Mouse (Mus musculus) frontal cortex, postnatal 25 days (tissue): ENCODE data around the gene Slc29a2.

ENCODE experiments used
- DNase-seq, 2 experiments: peaks; one replicate each; pipeline ENCODE4 v3.0.0; 2022; ENCODE audit warnings: low spot score in 2 of 2

Slc29a2 gene

DNA sequence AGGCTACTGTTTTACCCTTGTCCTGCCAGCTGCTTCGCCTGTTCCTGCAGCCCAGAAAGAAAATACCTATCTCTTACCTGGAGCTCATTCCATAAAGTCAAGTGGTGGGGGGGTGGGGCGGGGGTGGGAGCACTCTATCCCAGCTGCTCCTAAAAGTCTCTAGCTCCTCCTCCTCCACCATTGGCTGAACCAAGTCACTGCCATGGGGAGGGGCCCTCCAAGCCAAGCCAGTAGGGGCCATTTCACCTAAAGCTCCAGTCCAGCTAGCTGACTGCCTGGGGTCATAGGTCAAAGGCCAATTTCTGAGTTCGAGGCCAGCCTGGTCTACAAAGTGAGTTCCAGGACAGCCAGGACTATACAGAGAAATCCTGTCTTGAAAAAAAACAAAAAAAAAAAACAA, 9.0 kb downstream of the Slc29a2 start:
- no peak for DNase-seq

DNA sequence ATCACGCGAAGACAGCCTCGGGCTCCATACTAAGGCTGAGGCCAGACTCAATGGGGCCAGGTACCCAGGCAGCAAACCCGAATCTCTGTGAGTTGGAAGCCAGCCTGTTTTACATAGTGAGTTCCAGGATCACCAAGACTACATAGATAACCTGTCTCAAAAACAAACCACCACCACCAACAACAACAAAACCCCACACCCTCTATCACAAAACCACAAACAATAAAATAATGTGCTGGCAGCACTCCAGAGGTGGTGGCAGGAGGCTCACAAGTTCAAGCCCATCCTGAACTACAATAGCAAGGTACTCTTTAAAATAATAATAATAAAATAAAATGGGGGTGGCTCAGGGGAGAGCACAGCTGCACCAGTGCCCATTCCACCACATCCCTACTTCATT, 12.9 kb downstream of the Slc29a2 start:
- DNase-seq, result no peak

DNA sequence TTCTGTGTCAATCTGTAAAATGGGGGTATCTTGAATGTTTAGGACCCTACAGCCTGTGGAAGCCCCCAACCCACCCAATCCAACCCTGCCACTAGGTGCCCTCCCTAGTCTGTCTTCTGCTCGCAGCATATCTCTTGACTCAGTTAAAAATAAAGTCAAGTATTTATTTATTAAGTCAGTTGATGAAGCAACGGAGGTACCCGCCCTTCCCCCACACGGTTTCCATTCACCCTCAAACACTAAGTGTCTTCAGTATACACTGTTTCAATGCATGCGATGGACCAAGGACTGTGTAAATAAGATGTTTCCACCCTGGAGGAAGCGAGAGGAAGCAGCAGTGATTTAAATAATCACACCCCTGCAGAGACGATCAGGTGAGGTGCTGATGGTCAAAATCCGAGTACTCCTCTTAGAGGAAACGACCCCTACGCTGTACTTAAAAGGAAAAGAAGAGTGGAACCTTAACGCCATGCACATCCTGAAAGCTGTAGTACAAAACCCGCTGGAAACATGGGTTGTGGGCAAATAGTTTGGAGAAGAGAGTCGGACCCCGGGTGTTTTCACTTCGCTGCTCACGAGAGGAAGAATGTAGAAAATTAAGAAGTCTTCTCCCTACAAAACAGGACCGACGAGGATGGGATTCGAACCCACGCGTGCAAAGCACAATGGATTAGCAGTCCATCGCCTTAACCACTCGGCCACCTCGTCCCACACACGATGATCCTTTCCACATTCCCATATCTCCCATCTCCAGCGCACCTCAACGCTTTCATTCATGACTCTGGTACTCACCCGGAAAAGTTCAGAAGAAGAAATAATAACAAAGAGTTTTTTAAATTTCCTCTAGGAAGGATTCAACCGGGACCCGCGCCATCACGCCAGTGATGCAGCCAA, 14.3 kb downstream of the Slc29a2 start:
- DNase-seq, result peak; percentile 81 to 88

DNA sequence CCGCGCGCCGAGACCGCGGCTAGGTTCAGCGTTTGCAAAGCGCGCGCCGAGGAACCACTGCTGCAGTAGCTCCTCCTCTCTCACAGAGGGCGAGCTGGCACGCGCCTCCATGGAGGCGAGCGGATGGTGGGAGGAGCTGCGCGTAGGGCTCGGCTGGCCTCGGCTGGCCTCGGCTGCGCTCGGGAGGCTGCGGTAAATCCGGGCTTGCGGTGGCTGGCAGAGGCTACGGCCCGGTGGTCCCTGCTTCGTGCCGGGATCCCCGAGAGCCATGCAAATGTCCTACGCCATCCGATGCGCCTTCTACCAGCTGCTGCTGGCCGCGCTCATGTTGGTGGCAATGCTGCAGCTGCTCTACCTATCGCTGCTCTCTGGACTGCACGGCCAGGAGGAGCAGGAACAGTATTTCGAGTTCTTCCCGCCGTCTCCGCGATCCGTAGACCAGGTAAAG, 15.1 kb downstream of the Slc29a2 start, which contains the start of the genes B4gat1 and AC124502.3:
B4gat1 (plus strand) TSS at position 118 of the 448 bp plus-strand sequence.
AC124502.3 (plus strand) TSS at position 183 of the 448 bp plus-strand sequence.
- peak in 1 of 2 experiments; percentile 81 for DNase-seq

DNA sequence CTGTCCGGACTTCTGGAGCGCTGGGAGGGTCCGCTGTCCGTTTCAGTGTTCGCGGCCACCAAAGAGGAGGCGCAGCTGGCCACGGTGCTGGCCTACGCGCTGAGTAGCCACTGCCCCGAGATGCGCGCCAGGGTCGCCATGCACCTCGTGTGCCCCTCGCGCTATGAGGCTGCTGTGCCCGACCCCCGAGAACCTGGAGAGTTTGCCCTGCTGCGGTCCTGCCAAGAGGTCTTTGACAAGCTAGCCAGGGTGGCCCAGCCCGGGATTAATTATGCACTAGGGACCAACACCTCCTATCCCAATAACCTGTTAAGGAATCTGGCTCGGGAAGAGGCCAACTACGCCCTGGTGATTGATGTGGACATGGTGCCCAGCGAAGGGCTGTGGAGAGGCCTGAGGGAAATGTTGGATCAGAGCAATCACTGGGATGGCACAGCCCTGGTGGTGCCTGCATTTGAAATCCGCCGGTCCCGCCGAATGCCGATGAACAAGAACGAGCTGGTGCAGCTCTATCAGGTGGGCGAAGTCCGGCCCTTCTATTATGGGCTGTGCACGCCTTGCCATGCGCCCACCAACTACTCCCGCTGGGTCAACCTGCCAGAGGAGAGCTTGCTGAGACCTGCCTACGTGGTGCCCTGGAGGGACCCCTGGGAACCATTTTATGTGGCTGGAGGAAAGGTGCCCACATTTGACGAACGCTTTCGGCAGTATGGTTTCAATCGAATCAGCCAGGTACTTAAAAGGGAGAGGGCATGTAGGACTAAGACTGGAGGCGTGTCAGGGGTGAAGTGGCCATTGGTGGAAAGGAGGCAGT, 15.8 kb downstream of the Slc29a2 start:
- DNase-seq, result no peak

DNA sequence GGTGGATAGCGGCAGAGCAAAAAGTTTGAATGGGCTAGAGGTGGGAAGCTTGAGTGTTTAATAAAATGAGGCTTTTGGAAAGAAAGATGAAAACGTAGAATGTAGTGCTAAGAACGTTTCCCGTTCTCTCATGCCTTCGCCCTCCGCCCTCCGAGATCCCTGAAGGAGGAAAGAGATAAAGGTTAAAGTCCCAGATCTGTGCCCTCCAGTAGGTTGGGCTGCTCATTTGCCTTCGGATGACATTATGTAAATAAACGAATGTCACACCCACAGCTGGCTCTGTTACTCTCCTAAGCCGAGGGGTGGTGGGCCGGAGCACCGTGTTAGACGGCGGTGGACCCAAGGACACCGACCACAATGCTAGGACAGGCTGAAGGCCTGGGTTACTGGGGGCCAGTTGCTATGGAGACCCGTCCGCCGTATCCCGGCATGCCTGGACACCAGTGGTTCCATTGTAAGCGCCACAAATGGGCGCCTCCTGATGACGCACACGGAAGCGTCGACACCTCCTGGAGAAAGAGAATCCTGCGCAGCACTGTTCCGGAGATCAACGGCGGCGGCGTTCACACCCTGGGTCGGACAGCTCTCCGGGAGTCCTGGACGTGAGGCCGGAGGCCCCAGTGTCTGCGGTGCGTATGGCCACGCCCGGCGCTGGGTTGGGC, 17.3 kb downstream of the Slc29a2 start, which contains the start of gene Brms1:
Brms1 (plus strand) TSS at position 493 of the 662 bp plus-strand sequence.
- DNase-seq, result peak; percentile 84 to 90

DNA sequence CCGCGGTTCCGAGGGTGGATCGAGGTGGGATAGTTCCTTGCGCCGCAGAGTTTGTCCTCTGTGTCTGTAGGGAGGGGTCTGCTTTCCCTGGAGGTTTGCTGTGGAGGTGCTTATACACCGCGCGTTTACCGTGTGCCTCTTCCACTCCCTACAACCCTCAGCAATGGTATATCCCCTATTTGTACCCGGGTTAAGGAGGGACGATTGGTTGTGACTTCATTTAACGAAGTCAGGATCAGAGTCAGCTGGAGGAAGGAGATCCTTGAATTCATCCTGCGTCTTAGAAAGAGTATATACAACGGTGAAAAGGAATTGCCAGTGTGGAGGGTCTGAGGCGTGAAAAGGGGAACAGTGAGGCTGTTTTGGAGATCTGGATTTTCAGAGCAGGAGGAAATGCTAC, 17.9 kb downstream of the Slc29a2 start:
- no peak for DNase-seq

DNA sequence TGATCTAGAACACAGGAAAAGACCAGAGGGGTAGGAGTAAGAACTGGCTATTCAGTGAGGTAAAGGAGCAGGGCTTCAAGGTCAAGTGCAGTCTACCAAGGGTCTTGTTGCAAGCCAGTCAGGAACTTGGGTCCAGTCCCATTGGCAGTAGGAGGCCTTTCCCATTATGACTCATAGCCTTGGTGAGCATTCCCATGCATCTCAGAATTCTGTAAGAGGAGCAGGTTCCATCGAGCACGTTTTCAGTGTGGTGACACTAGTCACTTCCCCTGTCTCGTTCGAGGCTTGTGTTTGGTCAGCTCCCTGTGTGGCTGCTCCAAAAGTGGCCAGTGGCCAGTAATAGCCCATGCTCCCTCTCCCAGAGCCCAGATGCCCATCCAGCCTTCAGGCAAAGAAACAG, 21.9 kb downstream of the Slc29a2 start:
- no peak for DNase-seq

DNA sequence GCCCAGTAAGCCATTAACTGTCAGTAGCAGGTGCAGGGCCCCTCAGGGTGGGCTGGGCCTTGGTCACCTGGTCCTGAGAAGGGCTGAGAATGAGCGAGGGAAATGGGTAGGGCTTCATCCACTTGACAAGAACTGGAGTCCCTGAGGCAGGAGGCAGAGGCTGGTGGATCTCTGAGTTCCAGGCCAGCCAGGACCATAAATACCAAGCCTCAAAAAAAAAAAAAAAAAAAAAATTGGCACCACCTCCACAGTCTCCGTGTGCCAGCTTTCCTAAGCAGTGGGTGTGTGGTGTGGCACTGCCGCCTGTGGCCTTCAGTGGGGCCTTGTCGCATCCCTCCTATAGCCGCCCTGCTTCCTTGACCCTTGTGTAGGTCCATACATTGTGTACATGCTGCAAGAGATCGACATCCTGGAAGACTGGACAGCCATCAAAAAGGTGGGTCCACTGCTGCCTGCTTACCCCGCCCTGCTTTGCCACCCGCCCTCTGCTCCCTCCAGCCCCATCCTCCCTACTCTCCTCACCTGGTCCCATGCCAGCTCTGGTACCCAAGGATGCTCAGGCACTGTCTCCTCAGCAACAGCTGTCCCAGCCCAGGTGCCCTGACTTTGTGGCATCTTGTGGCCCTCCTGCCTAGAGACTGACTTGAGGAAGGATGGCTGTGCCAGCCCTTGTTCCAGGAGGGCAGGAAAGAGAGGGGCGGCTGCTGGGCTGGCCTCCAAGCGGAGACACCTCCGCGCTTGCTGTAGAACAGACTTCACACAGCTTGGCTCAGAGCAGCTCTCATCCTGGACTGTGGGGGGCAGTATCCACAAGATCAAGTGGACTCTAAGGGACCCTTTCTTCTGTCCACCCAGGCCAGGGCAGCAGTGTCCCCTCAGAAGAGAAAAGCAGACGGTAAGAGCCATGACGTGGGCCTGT, 24.7 kb downstream of the Slc29a2 start:
- DNase-seq, result peak in 1 of 2 experiments; percentile 55

DNA sequence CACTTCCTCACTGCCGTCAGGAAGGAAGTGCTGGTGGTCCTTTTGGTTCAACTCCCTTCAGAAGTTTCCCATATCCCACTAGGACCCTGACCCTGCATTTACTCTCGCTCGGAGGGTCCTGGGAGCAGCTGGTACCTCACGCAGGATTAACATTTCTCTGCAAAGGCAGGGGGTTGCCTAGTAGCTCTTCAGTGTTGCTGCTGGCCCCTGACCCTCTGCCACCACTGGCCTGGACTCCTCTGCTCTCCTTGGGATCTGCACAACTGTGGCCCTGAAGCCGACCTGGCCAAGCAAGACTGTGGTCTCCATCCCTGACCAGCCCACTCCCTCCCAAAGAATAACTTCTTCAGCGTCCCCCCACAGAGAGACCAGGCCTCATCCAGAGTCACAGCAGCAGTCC, 25.7 kb downstream of the Slc29a2 start:
- DNase-seq, result no peak

DNA sequence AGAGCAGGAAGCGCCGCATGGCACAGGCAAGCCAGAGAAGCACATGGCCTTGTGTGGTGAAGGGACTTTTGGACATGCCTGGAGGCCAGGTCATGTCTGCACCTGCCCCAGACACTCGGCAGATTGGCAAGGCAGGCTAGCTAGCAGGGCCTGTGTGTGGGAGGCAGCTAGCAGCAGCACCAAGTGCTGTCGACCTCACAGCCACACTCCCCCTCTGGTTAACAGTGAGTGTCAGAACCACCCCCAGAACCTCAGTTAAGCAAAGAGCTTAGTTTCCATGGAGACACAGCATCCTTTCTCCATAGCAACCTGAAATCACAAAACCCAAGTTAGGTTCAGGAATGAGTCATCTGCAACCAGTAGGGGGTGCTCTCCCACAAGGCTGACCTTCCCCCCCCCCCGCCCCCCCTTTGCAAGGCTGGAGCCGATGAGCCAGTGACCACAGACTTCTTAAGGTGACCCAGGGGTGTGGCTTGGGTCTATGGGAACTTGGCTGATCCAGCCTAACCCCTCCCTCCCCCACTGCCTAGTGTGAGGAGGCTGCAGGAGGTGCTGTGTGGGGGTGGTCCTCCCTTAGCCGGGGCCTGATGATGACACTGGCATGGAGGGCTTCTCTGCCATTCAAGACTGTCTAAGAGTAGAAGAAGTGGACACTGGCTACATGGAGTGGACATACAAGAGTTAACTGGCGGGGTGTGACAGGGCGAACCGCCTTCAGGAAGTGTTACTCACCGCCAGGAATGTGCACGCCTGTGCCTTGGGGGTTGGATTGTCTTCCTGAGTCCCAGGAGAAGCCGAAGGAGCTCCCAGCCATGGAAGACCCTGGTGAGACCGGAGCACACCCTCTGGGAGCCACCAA, 26.6 kb downstream of the Slc29a2 start, which contains the start of gene Rin1:
Rin1 (plus strand) TSS at position 435 of the 859 bp plus-strand sequence.
- DNase-seq, result peak in 1 of 2 experiments; percentile 55

DNA sequence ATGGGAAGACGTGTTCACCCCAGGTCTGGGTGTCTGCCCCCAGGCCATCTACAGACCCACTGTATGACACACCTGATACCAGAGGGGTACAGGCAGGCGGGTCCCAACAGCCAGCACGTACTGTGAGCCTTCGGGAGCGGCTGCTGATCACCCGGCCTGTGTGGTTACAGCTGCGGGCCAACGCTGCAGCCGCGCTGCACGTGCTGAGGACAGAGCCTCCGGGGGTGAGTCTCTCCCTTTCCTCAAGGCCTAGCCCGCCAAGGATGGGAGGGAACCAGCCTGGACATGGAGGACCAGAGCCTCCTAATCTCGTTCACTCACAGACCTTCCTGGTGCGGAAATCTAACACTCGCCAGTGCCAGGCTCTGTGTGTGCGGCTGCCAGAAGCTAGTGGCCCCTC, 27.4 kb downstream of the Slc29a2 start:
- no peak for DNase-seq

DNA sequence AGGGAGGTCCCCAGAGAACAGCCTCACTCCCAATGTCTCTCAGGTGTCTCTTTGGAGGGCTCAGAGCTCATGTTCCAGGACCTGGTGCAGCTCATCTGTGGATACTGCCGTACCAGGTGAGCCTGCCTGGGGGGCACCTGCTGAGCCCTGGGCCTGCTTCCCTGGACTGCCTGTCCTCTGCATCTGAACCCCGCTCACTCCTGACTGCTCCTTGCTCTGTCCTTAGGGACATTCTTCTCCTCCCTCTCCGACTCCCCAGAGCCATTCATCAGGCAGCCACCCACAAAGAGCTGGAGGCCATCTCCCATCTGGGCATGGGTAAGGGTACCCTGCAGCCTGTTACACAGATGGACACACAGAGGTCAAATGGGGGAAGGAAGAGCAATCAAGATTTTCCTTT, 27.9 kb downstream of the Slc29a2 start:
- DNase-seq, result no peak

DNA sequence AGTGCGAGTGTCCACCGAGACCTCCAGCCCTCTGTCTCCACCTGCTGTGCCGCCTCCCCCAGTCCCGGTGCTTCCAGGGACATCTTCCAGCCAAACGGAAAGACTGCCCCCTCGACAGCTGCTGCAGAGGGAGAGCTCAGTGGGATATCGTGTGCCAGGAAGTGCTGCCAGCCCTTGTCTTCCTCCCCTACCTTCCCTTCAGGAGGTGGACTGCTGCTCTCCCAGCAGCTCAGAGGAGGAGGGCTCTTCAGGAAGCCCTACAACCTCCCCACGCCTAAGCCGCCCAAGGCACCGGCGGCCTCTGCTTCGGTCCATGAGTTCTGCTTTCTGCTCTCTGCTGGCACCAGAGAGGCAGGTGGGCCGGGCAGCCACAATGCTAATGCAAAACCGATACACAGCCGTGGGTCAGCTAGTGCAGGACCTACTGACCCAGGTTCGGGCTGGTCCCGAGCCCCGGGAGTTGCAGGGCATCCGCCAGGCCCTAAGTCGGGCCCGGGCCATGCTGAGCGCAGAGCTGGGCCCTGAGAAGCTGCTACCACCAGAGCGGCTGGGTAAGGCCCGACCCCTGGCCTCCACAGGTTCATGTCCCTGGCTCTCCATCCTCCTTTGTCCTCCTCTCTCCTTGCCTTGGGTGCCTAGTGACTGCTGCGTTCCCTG, 28.6 kb downstream of the Slc29a2 start:
- no peak for DNase-seq

DNA sequence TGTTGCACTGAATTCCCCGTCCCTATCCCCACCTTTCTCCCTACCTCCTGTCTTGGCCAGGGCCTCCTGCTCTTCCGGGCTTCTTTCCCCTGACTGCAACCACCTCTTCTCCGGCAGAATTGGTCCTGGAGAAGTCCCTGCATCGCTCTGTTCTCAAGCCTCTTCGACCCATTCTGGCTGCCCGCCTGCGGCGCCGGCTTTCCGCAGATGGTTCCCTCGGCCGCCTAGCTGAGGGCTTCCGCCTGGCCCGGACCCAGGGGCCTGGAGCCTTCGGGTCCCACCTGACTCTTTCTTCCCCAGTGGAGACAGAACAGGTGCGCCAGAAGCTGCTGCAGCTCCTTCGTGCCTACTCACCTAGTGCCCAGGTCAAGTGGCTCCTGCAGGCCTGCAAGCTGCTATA, 29.2 kb downstream of the Slc29a2 start:
- no peak for DNase-seq

DNA sequence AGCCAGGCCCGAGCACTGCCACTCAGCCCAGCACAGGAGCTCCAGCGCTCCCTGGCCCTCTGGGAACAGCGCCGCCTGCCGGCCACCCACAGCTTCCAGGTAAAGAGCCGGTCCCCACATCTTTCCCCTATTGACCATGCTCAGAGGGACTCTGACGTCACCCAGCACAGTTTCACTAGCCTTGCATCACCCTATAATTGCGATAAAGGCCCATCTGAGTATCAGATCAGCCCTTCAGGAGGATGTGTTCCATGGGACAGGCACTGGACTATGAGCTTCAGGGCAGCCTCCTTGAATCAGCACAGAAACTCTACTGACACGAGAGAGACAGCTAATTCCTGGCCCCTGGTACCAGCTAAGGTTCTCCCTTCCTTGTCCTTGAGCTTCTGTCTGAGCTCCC, 30.2 kb downstream of the Slc29a2 start:
- no peak for DNase-seq

DNA sequence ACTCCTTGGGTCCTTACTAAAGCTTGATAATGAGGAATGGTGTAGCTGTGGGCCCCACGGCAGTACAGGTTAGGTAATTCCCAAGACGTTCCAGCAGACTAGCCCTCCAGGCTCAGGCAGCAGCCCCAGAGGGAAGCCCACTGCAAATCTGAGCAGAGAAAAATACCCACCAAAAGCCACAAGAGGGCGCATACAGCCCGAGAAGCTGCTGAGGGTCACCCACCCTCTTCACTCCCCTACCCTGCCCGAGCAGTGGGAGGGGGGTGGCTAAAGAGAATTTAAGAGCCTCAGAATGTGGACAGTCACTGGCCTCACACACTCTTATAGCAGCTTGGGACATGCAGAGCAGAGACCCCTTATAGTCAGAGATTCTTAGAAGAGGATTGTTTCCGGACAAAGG, 32.6 kb downstream of the Slc29a2 start:
- DNase-seq, result no peak

DNA sequence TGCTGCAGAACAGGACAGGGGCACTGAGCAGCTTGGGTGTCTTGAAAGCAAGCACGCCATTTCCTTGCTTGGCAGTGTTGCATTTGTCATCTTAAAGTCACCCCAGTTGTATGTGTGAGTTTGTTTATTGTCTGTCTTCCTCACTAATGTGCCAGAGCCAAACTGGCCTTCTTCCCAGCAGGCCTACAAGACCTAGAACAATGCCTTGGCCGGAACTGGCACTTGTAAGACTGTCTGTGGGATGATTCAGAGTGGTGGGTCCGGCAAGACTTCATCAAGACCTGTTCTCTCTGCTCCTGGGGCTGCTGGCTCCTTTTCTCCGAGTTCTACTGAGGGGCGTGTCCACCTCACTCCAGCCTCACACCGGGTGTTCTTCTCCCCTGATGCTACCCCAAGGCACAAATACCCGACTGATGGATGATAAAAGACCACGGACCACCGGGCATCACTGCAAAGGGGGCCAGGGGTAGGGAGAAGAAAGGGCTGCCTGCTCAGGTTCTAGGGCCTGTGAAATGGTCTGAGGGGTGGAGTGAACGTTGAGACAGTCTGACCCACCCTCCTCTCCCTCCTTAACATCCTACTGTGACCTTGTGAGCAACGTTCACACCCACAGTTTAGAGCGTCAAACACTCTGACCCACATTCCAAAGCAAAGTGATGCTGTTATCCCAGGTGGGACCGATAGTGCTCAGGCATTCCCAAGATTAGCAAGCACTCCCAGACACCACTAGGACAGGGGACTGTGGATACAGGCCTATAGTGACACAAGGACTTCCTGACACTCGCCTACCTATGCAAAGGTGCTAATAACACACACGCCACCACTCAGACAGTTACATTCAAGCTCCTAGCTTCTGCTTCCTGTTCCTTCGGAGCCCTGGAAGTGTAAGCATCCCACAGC, 34.5 kb downstream of the Slc29a2 start:
- DNase-seq, result no peak
